Mouse (Mus musculus): ENCODE measurements around the gene Fgd2.

DNA sequence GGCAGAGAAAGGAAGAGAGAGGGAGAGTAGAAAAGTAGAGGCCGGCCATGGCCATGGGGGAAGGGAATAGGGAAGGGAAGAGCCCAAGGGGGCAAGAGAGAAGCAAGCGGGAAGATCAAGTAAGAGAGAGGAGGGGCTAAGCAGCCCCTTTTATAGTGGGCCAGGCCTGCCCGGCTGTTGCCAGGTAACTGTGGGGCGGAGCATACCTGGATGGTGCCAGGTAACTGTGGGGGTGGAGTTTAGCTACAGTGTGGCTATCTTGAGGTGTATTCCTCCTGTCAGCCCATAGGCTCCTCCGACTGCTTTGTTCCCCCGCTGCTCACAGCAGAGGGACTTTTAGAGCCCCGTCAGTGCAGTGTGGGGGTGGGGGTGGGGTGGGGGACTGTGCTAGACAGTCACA, 8.0 kb downstream of the Fgd2 start:
- TF ChIP-seq CTCF (IDR thresholded peaks at IDR 0.05; ENCODE audit: low read depth) (no peak), EP300 (optimal IDR thresholded peaks at IDR 0.05) (no peak)

Measured in stomach, postnatal 0 days (tissue).